Mouse (Mus musculus) forebrain, postnatal 0 days (tissue): Measurements from ENCODE around the gene Itpkb. TPM values are rescaled to one million over a fixed set of nuclear protein-coding genes. Genes with fewer than 3 reads are reported as not detected.

Source experiments
- ATAC-seq: fragments of 200-750 bp; cut with Nextera tagmentation; 2 replicates; pipeline ENCODE4 v1.8.0; 2017; ENCODE audit warnings: mild to moderate bottlenecking, moderate library complexity
- DNase-seq: peaks from one replicate; pipeline ENCODE4 v3.0.0-alpha.2; 2015
- H3K27ac ChIP-seq: fragments of 300-500 bp; sonication (generic); 2 replicates; pipeline ENCODE4 v1.5.1; 2014; ENCODE audit warnings: low read depth, mild to moderate bottlenecking, antibody characterized with exemption, low read length, moderate library complexity, mixed read lengths
- H3K27me3 ChIP-seq: fragments of 300-500 bp; sonication (generic); 2 replicates; pipeline ENCODE4 v1.6.1; 2014; ENCODE audit warnings: mild to moderate bottlenecking, low read length, mixed read lengths; ENCODE audit not compliant: insufficient read depth
- H3K36me3 ChIP-seq: fragments of 300-500 bp; sonication (generic); 2 replicates; pipeline ENCODE4 v1.6.1; 2014; ENCODE audit warnings: mild to moderate bottlenecking, moderate library complexity; ENCODE audit not compliant: insufficient read depth
- H3K4me1 ChIP-seq: fragments of 300-500 bp; sonication (generic); 2 replicates; pipeline ENCODE4 v1.6.1; 2014; ENCODE audit warnings: antibody characterized with exemption; ENCODE audit not compliant: insufficient read depth
- H3K4me2 ChIP-seq: fragments of 300-500 bp; sonication (generic); 2 replicates; pipeline ENCODE4 v1.6.1; 2014; ENCODE audit warnings: low read depth, mild to moderate bottlenecking, moderate library complexity
- H3K4me3 ChIP-seq: fragments of 300-500 bp; sonication (generic); 2 replicates; pipeline ENCODE4 v1.5.1; 2014; ENCODE audit warnings: low read depth, low read length, mixed read lengths
- H3K9ac ChIP-seq: fragments of 300-500 bp; sonication (generic); 2 replicates; pipeline ENCODE4 v1.6.1; 2014; ENCODE audit warnings: mild to moderate bottlenecking
- H3K9me3 ChIP-seq: fragments of 300-500 bp; sonication (generic); 2 replicates; pipeline ENCODE4 v1.6.1; 2016; ENCODE audit warnings: low read length
- CTCF ChIP-seq: sonication (generic); IDR thresholded peaks from 2 replicates; pipeline ENCODE4 v1.5.1; 2016; ENCODE audit warnings: antibody characterized with exemption, control low read depth, low read depth
- WGBS: fragments of 180-500 bp; shearing (Covaris S2); extraction: QIAGEN DNeasy Blood & Tissue Kit; methylation state at CpG from one replicate; pipeline ENCODE4 v1.1.7; 2014; 5-methylcytosine and 5-hydroxymethylcytosine counted together
- polyA plus RNA-seq: library from polyadenylated mRNA; unstranded; fragments of >200 nt; fragmentation: Nextera tagmentation; extraction: Ambion mirVana; gene quantifications from 2 replicates; pipeline ENCODE4 v1.2.1, GENCODE M21; 2015
- total RNA-seq: library from RNA; depleted of rRNA; stranded (reverse); fragments of >200 nt; gene quantifications from 2 replicates; pipeline ENCODE4 v1.2.3, GENCODE M21; 2014

The Itpkb gene
- total and polyA plus RNA-seq, 2 experiments from 2014 or later = 1.9 to 6.4 TPM

DNA sequence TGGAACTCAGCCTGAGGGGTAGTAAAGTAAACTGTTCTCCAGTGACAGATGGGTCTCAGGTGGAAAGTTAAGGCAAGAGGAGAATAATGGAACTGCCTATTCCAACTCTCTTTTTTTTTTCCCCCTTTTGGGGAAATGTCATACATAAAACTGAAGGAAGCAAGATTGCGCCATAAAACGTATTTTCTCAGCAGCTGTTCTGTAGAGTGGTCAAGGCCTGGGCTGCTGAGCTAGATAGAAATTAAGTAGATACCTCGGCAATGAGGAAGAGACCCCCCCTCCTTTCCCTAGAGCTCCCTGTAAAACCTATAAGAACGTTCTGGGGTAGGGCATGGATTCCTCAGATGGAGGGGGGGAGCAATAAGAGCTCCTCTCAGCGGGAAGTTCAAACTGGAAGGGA, 40.5 kb upstream of the Itpkb start:
- 82% methylated on average over 5 of the region's 5 CpGs for WGBS

DNA sequence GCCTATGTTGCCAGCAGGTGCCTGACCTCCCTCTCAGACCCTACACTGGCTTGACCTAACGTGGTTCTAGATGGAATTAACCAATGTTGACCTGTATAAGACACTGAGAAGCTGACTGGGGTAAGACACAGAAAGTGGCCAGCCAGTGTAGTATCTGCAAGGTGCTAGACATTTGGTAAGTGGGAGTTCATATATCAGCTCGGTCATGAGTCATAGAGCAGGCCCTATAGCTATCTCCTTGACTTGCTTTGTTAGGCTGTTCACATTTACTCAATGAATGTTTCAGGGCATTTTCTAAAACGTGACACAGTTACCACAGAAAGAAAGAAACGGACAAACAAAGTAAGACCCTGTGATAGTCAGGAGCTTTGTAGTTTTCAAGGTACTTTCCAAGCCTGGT, 39.9 kb upstream of the Itpkb start:
- TF ChIP-seq CTCF = no peak
- no peaks in the 10 kb centered on the region; the same call in 1 of the 2 replicates for H3K27me3 ChIP-seq
- DNase-seq (no peak), ATAC-seq (no peak)
- no peak overlapping the region for H3K4me3 ChIP-seq
- H3K9ac ChIP-seq = no peak overlapping the region
- no peaks in the 10 kb centered on the region for H3K36me3 ChIP-seq
- H3K9me3 ChIP-seq = no peaks in the 10 kb centered on the region
- H3K4me2 ChIP-seq = no peak overlapping the region
- H3K4me1 ChIP-seq = no peaks in the 10 kb centered on the region
- 87% methylated on average over 4 of the region's 4 CpGs for WGBS
- H3K27ac ChIP-seq = no peak overlapping the region

More for the DNA sequence above, 40.5 kb upstream of the Itpkb start:
- no peaks in the 10 kb centered on the region for H3K4me1 ChIP-seq
- H3K9me3 ChIP-seq = no peaks in the 10 kb centered on the region
- no peak overlapping the region for H3K27ac ChIP-seq
- no peaks in the 10 kb centered on the region; the same call in 1 of the 2 replicates for H3K27me3 ChIP-seq
- H3K4me2 ChIP-seq = no peak overlapping the region
- no peak for TF ChIP-seq CTCF
- H3K4me3 ChIP-seq = no peak overlapping the region
- H3K9ac ChIP-seq = no peak overlapping the region
- H3K36me3 ChIP-seq = no peaks in the 10 kb centered on the region
- ATAC-seq = no peak
- no peak for DNase-seq

DNA sequence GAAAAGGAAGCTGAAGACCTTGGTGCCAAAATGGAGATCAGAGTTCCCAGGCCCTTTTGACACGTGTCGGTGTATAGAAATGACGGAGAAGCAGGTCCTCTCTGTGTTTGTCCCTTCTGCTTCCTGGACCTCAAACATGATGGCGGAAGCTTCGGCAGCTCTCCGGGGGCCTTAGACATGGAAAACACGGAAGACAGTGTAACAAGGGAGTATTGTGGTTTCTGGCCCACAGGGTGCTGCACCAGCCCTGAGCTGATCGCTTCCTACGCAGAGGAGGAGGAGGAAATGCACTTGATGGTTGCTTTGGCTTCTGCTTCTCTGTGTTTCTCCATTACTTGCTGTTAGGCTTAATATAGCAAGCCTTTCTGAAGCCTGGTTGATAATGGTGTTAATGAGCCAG, 34.2 kb upstream of the Itpkb start:
- no peak for TF ChIP-seq CTCF
- ATAC-seq (no peak), DNase-seq (no peak)
- 89% methylated on average over 9 of the region's 9 CpGs for WGBS
- no peak overlapping the region for H3K27ac ChIP-seq
- no peaks in the 10 kb centered on the region for H3K4me1 ChIP-seq
- no peaks in the 10 kb centered on the region for H3K9me3 ChIP-seq
- no peak overlapping the region for H3K4me2 ChIP-seq
- no peak overlapping the region for H3K4me3 ChIP-seq
- H3K36me3 ChIP-seq = no peaks in the 10 kb centered on the region
- H3K9ac ChIP-seq = no peak overlapping the region
- no peaks in the 10 kb centered on the region; the same call in 1 of the 2 replicates for H3K27me3 ChIP-seq

DNA sequence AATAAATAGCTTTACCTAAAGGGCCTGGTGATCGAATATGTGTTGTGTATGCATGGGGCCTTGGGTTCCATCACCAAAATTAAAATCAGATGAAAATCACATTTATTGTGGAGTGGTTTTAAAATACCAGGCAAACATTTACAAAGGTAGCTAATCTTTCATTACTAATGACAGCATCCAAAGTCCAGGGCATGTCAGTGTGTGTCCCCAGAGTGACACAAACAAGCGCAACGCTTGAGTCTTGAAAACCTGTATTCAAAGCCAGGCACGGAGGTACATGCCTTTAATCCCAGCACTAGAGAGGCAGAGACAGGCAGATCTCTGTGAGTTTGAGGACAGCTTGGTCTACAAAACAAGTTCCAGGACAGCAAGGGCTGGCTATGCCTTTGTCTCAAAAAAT, 30.6 kb upstream of the Itpkb start:
- no peak overlapping the region for H3K27ac ChIP-seq
- no peak for TF ChIP-seq CTCF
- H3K4me3 ChIP-seq = no peak overlapping the region
- no peaks in the 10 kb centered on the region for H3K36me3 ChIP-seq
- DNase-seq (no peak), ATAC-seq (no peak)
- H3K9ac ChIP-seq = no peak overlapping the region
- WGBS = 94% methylated on average over 4 of the region's 4 CpGs
- H3K27me3 ChIP-seq = no peaks in the 10 kb centered on the region
- H3K4me1 ChIP-seq = no peaks in the 10 kb centered on the region
- no peaks in the 10 kb centered on the region for H3K9me3 ChIP-seq
- no peak overlapping the region for H3K4me2 ChIP-seq

- WGBS = 89% methylated on average over 4 of the region's 4 CpGs
- H3K4me3 ChIP-seq = no peak overlapping the region
- H3K36me3 ChIP-seq = no peaks in the 10 kb centered on the region
- H3K4me2 ChIP-seq = no peak overlapping the region
- no peaks in the 10 kb centered on the region for H3K4me1 ChIP-seq
- no peak for ATAC-seq
- no peaks in the 10 kb centered on the region for H3K27me3 ChIP-seq
- DNase-seq = no peak
- H3K9ac ChIP-seq = no peak overlapping the region
- H3K9me3 ChIP-seq = no peaks in the 10 kb centered on the region
- no peak for TF ChIP-seq CTCF
- no peak overlapping the region for H3K27ac ChIP-seq
Measured at GRCm38 (mm10) chr1:180300292-180300691, 30.0 kb upstream of the Itpkb start.

DNA sequence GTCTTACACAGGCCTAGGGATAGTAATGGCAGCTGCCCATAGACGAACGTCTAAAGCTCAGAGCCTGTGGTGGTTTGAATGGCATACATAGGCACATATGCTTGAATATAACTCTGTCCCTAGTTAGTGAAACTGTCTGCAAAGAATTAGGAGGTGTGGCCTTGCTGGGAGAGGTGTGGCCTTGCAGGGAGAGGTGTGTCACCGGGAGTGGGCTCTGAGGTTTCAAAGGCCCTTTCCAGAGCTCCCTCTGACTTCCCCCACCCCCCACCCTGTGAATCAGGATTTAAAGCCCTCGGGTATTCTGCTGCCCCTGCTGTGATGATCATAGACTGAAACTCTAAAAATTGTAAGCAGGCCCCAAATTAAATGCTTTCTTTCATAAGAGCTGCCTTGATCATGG, 29.3 kb upstream of the Itpkb start:
- no peak overlapping the region for H3K4me3 ChIP-seq
- no peaks in the 10 kb centered on the region for H3K9me3 ChIP-seq
- no peaks in the 10 kb centered on the region for H3K27me3 ChIP-seq
- no peaks in the 10 kb centered on the region for H3K36me3 ChIP-seq
- H3K4me2 ChIP-seq = no peak overlapping the region
- no peaks in the 10 kb centered on the region for H3K4me1 ChIP-seq
- no peak for TF ChIP-seq CTCF
- H3K27ac ChIP-seq = no peak overlapping the region
- no peak overlapping the region for H3K9ac ChIP-seq
- ATAC-seq (no peak), DNase-seq (no peak)
- WGBS = 48% methylated on average over 4 of the region's 4 CpGs

GRCm38 (mm10) chr1:180302253-180303120, 27.8 kb upstream of the Itpkb start:
- Histone ChIP-seq H3K9ac (no peak overlapping the region), H3K4me1 (no peaks in the 10 kb centered on the region), H3K4me2 (no peak overlapping the region), H3K27ac (no peak overlapping the region), H3K27me3 (no peaks in the 10 kb centered on the region), H3K36me3 (no peaks in the 10 kb centered on the region), H3K9me3 (no peaks in the 10 kb centered on the region), H3K4me3 (no peak overlapping the region)
- DNase-seq (no peak), ATAC-seq (no peak)
- no peak for TF ChIP-seq CTCF
- WGBS = 73% methylated on average over 12 of the region's 12 CpGs
